Mouse (Mus musculus) cortical plate, adult 2 months (tissue): ENCODE data around the gene Cenpt. TPM values are rescaled to one million over a fixed set of nuclear protein-coding genes. Genes with fewer than 3 reads are reported as not detected.

Experiments used
- H3K27ac ChIP-seq: fragments of 200-500 bp; 2 replicates; pipeline ENCODE4 v1.5.1; 2012; ENCODE audit warnings: low read length, control low read depth, inconsistent platforms; ENCODE audit not compliant: insufficient read depth
- H3K4me1 ChIP-seq: fragments of 200-500 bp; 2 replicates; pipeline ENCODE4 v1.6.1; 2011; ENCODE audit warnings: low read length; ENCODE audit not compliant: control insufficient read depth, insufficient read depth
- H3K4me3 ChIP-seq: fragments of 200-500 bp; 2 replicates; pipeline ENCODE4 v1.5.1; 2011; ENCODE audit warnings: mild to moderate bottlenecking, low read length, control low read depth; ENCODE audit not compliant: insufficient read depth
- CTCF ChIP-seq: fragments of 200-500 bp; IDR thresholded peaks from 2 replicates; pipeline ENCODE4 v1.5.1; 2011; ENCODE audit warnings: mild to moderate bottlenecking, control low read depth, low read length; ENCODE audit not compliant: insufficient read depth; ENCODE audit errors: extremely low read depth
- POLR2A ChIP-seq: fragments of 200-500 bp; IDR thresholded peaks from 2 replicates; pipeline ENCODE4 v1.6.1; 2011; ENCODE audit warnings: mild to moderate bottlenecking, low read length, control low read depth; ENCODE audit not compliant: insufficient read depth; ENCODE audit errors: extremely low read depth
- polyA plus RNA-seq: library from polyadenylated mRNA; depleted of rRNA; stranded (reverse); fragments of >200 nt; gene quantifications from 2 replicates; pipeline ENCODE4 v1.2.3, GENCODE M21; 2012; rRNA removed

Gene Cenpt
- polyA plus RNA-seq, 1 experiment, result 33.2 TPM

DNA sequence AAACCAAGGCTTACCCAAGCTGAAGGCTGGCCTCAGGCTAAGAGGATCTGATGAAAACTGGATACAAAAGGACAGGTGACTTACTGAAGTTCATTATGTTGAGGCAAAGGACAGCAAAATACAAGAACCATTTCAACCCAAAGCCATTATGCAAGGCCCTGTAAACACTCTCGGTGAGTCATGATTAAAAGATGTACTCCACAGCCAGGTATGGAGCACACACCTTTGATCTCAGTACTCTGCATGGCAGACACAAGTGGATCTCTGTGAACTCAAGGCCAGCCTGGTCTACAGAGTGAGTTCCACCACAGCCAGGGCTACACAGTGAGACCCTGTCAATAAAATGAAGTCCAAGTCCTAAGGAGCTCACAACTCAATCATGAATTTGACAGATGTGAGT lies 57.3 kb downstream of the Cenpt start:
- Histone ChIP-seq H3K4me3 (no peak overlapping the region), H3K4me1 (peaks cover 10% of the 10 kb centered on the region)
- TF ChIP-seq POLR2A (no peak), CTCF (no peak)

More for the DNA sequence above, 57.3 kb downstream of the Cenpt start:
- no peak overlapping the region for H3K27ac ChIP-seq

Other genes starting within 250 kb of the Cenpt start
- gene Ripor1, start 248.0 kb downstream of the Cenpt start, polyA plus RNA-seq, result 47.3 and 49.1 TPM in 2 replicates
- 30.3 and 30.8 TPM in 2 replicates for gene Ctcf, start 216.7 kb downstream of the Cenpt start, polyA plus RNA-seq
- gene Agrp, start 215.9 kb downstream of the Cenpt start, polyA plus RNA-seq, result 0.15 and 0.17 TPM in 2 replicates
- 43.9 and 47.6 TPM in 2 replicates for gene Carmil2, start 167.0 kb downstream of the Cenpt start, polyA plus RNA-seq
- gene Acd, start 152.2 kb downstream of the Cenpt start, polyA plus RNA-seq, result 49.4 and 52.3 TPM in 2 replicates
- gene Pard6a, start 152.1 kb downstream of the Cenpt start, polyA plus RNA-seq, result 57.3 and 58.1 TPM in 2 replicates
- 0.38 and 0.52 TPM in 2 replicates for gene 4933405L10Rik, start 145.6 kb downstream of the Cenpt start, polyA plus RNA-seq
- 16.4 and 18.3 TPM in 2 replicates for gene Enkd1, start 145.1 kb downstream of the Cenpt start, polyA plus RNA-seq
- gene Gfod2, start 94.6 kb downstream of the Cenpt start, polyA plus RNA-seq, result 15.6 and 17.8 TPM in 2 replicates
- gene Ranbp10, start 25.9 kb downstream of the Cenpt start, polyA plus RNA-seq, result 24.6 and 25.7 TPM in 2 replicates
- 0.11 and 0.31 TPM in 2 replicates for gene Tsnaxip1, start 25.5 kb downstream of the Cenpt start, polyA plus RNA-seq
- gene Thap11, start 1.9 kb upstream of the Cenpt start, polyA plus RNA-seq, result 48.0 and 49.7 TPM in 2 replicates
- 85.1 and 86.1 TPM in 2 replicates for gene Nutf2, start 7.3 kb upstream of the Cenpt start, polyA plus RNA-seq
- gene Edc4, start 27.6 kb upstream of the Cenpt start, polyA plus RNA-seq, result 71.3 and 74.7 TPM in 2 replicates
- 7.9 and 8.5 TPM in 2 replicates for gene Nrn1l, start 40.3 kb upstream of the Cenpt start, polyA plus RNA-seq
- gene Pskh1, start 47.2 kb upstream of the Cenpt start, polyA plus RNA-seq, result 13.1 and 13.3 TPM in 2 replicates
- gene Ctrl, start 80.6 kb upstream of the Cenpt start, polyA plus RNA-seq, result 3.4 and 3.6 TPM in 2 replicates
- 137 and 147 TPM in 2 replicates for gene Psmb10, start 85.2 kb upstream of the Cenpt start, polyA plus RNA-seq
- 54.4 and 55.7 TPM in 2 replicates for gene Lcat, start 90.1 kb upstream of the Cenpt start, polyA plus RNA-seq
- gene Slc12a4, start 112.8 kb upstream of the Cenpt start, polyA plus RNA-seq, result 23.6 and 25.8 TPM in 2 replicates
- gene Dpep3, start 126.2 kb upstream of the Cenpt start, polyA plus RNA-seq, result not detected in 2 replicates
- 25.1 and 27.4 TPM in 2 replicates for gene Dus2, start 138.1 kb upstream of the Cenpt start, polyA plus RNA-seq
- gene Dpep2nb, start 152.7 kb upstream of the Cenpt start, polyA plus RNA-seq, result 0.08 TPM in 1 of 2 replicates, not detected in the other
- 11.6 and 11.9 TPM in 2 replicates for gene Ddx28, start 158.6 kb upstream of the Cenpt start, polyA plus RNA-seq
- gene Nfatc3, start 205.6 kb upstream of the Cenpt start, polyA plus RNA-seq, result 7.8 and 8.1 TPM in 2 replicates